Mouse (Mus musculus) hindbrain, embryonic 15.5 days (tissue): Measurements from ENCODE around the gene Gpatch11. TPM values are rescaled to one million over a fixed set of nuclear protein-coding genes. Genes with fewer than 3 reads are reported as not detected.
"Not testable (repeated sequence)": the region's sequence is repeated elsewhere in the genome, so short reads cannot be mapped to it uniquely, and the experiment has no call there.

Experiments used
- ATAC-seq: fragments of 200-750 bp; cut with Nextera tagmentation; 2 replicates; pipeline ENCODE4 v1.8.0; 2017; ENCODE audit warnings: low read depth, moderate number of reproducible peaks, moderate TSS enrichment; ENCODE audit not compliant: low FRiP score
- H3K27ac ChIP-seq: fragments of 300-500 bp; sonication (generic); replicated peaks from 2 replicates; pipeline ENCODE4 v1.5.1; 2015; ENCODE audit warnings: mild to moderate bottlenecking, inconsistent platforms
- H3K27me3 ChIP-seq: fragments of 300-500 bp; sonication (generic); 2 replicates; pipeline ENCODE4 v1.6.1; 2015; ENCODE audit warnings: control low read depth, inconsistent platforms
- H3K36me3 ChIP-seq: fragments of 300-500 bp; sonication (generic); 2 replicates; pipeline ENCODE4 v1.6.1; 2015; ENCODE audit warnings: control low read depth, inconsistent platforms
- H3K4me1 ChIP-seq: fragments of 300-500 bp; sonication (generic); replicated peaks from 2 replicates; pipeline ENCODE4 v1.6.1; 2015; ENCODE audit warnings: control low read depth, inconsistent platforms
- H3K4me2 ChIP-seq: fragments of 300-500 bp; sonication (generic); 2 replicates; pipeline ENCODE4 v1.6.1; 2015; ENCODE audit warnings: moderate library complexity, mild to moderate bottlenecking, inconsistent platforms
- H3K4me3 ChIP-seq: fragments of 300-500 bp; sonication (generic); 2 replicates; pipeline ENCODE4 v1.5.1; 2015; ENCODE audit warnings: mild to moderate bottlenecking, inconsistent platforms
- H3K9ac ChIP-seq: fragments of 300-500 bp; sonication (generic); 2 replicates; pipeline ENCODE4 v1.6.1; 2015; ENCODE audit warnings: inconsistent platforms
- H3K9me3 ChIP-seq: fragments of 300-500 bp; sonication (generic); 2 replicates; pipeline ENCODE4 v1.6.1; 2016; ENCODE audit warnings: control low read depth, inconsistent platforms
- WGBS: fragments of 180-500 bp; shearing (Covaris S2); methylation state at CpG from one replicate; pipeline ENCODE4 v1.1.7; 2015; 5-methylcytosine and 5-hydroxymethylcytosine counted together
- polyA plus RNA-seq: library from polyadenylated mRNA; unstranded; fragments of >200 nt; fragmentation: Nextera tagmentation; extraction: Ambion mirVana; gene quantifications from 2 replicates; pipeline ENCODE4 v1.2.1, GENCODE M21; 2015

Gene Gpatch11
- polyA plus RNA-seq = 50.8 and 57.9 TPM in 2 replicates

DNA sequence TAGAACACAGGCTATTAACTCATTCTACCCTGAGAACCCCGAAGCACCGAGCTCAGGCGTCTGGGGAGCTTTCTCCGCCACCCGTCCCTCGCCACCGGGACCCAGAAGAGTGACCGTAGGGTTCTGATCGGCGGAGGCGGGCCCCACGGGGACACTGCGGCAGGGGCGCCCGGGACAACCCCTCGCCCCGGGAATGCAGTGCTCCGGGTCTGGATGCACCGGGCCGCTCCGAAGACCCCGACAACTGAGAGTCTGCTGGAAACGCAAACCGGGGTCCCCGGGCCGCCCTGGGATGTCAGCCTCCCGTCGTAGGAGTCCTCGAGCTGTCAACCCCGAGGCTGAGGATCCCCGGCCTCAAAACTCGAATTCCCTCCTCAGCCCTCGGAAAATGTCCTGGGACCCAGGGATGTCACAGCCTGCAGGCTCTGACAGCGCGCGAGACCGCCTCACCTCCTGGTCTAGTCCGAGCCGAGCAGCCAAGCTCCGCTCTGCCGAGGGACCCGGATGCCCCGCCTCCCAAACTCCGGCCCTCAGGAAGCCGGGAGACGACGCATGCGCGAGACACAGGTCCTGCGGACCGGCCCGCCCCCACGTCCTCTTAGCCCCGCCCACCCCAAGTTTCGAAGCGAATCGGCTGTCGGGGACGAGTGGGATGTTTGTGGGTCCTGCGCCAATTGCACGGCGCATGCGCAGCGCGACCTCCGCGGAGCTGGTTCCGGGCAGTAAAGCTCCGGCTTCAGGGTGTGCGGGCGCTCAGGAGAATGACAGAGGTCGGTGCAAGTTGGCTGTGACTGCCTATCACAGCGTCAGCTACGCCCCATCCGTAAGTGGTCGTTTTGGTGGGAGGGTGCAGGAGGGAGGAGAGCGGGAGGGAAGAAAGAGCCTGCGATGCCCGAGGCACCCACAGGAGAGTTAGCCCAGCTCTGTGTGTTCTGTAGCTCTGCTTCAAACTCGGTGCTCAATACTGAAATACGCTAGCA lies at the start of gene Gpatch11, which contains the start of gene Heatr5b:
Gene Gpatch11, plus strand, starts transcription at position 712 of the 980 bp plus-strand sequence.
Gene Heatr5b, minus strand, starts transcription at position 509 of the 980 bp plus-strand sequence.
- WGBS = under 1% methylated on average over 81 of the region's 81 CpGs
- peak within 1 kb of the TSS; percentile 84 for H3K4me2 ChIP-seq
- peak within 1 kb of the TSS; percentile 91 for H3K9ac ChIP-seq
- ATAC-seq = peak; percentile 99
- peak within 1 kb of the TSS; percentile 95 for H3K4me3 ChIP-seq
- H3K27ac ChIP-seq = peak within 1 kb of the TSS; percentile 88
- no peaks in the 10 kb centered on the region for H3K9me3 ChIP-seq
- H3K27me3 ChIP-seq = no peaks in the 10 kb centered on the region
- H3K36me3 ChIP-seq = peaks cover 31% of the 10 kb centered on the region
- peaks cover 18% of the 10 kb centered on the region for H3K4me1 ChIP-seq

DNA sequence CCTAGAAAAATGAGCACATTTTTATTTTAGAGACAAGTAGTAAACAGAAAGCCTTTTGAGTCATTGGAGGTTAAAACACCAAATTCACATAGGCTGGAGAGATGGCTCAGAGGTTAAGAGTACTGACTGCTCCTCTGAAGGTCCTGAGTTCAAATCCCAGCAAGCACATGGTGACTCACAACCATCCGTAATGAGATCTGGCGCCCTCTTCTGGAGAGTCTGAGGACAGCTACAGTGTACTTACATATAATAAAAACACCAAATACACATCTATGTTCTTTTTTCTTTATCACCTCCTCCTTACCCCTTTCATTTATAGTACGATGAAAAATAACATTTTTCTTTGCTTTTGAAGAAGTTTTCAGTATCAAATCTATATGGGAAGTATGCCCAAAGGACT lies 47.1 kb upstream of the Gpatch11 start:
- not testable (repeated sequence) for H3K27ac ChIP-seq, H3K9me3 ChIP-seq, H3K4me2 ChIP-seq, ATAC-seq, H3K27me3 ChIP-seq, H3K9ac ChIP-seq, H3K4me3 ChIP-seq, H3K4me1 ChIP-seq
- H3K36me3 ChIP-seq = peaks cover 42% of the 10 kb centered on the region
- 76% methylated on average over 3 of the region's 3 CpGs for WGBS

DNA sequence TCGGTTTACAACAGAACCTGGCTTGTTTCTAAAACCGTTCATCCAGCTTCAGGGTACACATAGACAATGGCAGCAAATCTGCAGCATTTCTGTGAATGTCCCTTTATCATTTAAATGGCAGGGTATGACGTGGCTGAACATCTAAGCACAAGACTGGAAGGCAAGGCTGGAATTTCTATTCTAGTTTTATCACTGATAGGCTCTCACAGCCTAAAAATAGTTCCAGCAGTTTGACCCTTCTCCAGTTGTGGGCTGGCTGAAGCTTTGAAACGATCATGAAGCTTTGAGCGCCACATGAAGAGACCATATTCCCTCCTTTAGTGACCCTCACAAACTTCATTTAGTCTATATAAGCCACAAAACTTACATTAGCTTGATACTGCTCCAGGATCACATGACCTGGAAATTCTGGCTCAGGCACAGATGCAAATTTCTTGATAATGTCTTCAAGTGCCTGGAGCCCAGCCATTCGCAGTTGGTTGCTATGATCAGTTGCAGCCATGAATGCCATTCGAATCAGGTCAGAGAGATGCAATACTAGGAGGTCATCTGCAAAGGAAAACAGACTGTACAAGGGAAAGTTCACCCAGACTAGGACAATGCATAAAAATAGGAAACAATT lies 44.2 kb upstream of the Gpatch11 start:
- Histone ChIP-seq H3K27ac (no peak overlapping the region), H3K27me3 (no peaks in the 10 kb centered on the region), H3K4me3 (no peak overlapping the region), H3K9ac (no peak overlapping the region), H3K4me2 (no peak overlapping the region), H3K4me1 (no peaks in the 10 kb centered on the region), H3K9me3 (no peaks in the 10 kb centered on the region), H3K36me3 (peaks cover 52% of the 10 kb centered on the region)
- ATAC-seq = no peak
- WGBS = 73% methylated on average over 7 of the region's 7 CpGs

GRCm38 (mm10) chr17:78791690-78792070 lies 43.7 kb upstream of the Gpatch11 start:
- WGBS = 91% methylated on average over 3 of the region's 3 CpGs
- no peaks in the 10 kb centered on the region for H3K27me3 ChIP-seq
- H3K4me2 ChIP-seq = no peak overlapping the region
- H3K4me3 ChIP-seq = no peak overlapping the region
- H3K36me3 ChIP-seq = peaks cover 57% of the 10 kb centered on the region
- H3K9me3 ChIP-seq = no peaks in the 10 kb centered on the region
- ATAC-seq = no peak
- no peak overlapping the region for H3K9ac ChIP-seq
- no peak overlapping the region for H3K27ac ChIP-seq
- H3K4me1 ChIP-seq = no peaks in the 10 kb centered on the region

GRCm38 (mm10) chr17:78792122-78792521 lies 43.2 kb upstream of the Gpatch11 start:
- Histone ChIP-seq H3K4me3 (no peak overlapping the region), H3K27me3 (no peaks in the 10 kb centered on the region), H3K27ac (no peak overlapping the region), H3K9ac (no peak overlapping the region), H3K36me3 (peaks cover 62% of the 10 kb centered on the region), H3K4me1 (no peaks in the 10 kb centered on the region), H3K9me3 (no peaks in the 10 kb centered on the region), H3K4me2 (no peak overlapping the region)
- ATAC-seq = no peak
- 84% methylated on average over 3 of the region's 3 CpGs for WGBS

DNA sequence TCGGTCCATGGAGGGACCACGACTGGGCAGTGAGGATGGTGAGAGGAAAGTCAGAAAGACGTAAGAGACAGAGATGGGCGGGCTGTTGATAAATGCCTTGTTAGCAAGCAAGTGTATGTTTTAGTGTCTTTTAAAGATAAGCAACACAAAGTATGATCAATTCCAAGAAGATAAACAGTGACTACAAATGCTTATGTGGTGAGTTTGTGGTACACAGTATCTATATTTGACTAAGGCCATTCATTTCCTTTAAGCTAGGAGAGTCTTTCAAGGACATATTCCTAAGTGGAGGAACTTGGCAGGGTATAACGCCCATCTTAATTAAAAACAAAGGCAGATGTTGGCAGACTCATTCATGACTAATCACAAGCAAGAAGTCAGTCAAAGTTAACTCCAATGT lies 41.0 kb upstream of the Gpatch11 start:
- no peak for ATAC-seq
- Histone ChIP-seq H3K27me3 (no peaks in the 10 kb centered on the region), H3K4me3 (no peak overlapping the region), H3K9ac (no peak overlapping the region), H3K9me3 (no peaks in the 10 kb centered on the region), H3K4me2 (no peak overlapping the region), H3K36me3 (peaks cover 72% of the 10 kb centered on the region), H3K4me1 (no peaks in the 10 kb centered on the region), H3K27ac (no peak overlapping the region)
- 91% methylated on average over 5 of the region's 5 CpGs for WGBS

DNA sequence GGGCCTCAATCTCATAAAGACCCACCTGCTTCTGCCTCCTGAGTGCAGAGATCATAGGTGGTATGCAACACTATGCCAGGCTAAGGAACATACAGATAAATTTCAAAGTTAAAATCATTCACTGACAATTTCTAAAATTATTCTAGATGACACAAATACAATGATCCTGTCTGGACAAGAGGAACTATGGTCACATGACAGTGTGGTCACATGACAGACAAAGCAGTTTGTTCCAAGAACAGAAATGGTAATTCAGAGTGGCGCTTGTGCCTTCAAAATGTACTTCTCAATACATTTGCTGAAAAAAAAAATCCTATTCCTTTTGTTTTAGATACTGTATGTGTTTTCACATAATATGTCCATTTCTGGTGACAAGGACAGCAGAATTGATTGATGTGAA lies 38.1 kb upstream of the Gpatch11 start:
- Histone ChIP-seq H3K4me3 (no peak overlapping the region), H3K36me3 (peaks cover 74% of the 10 kb centered on the region), H3K9ac (no peak overlapping the region), H3K27me3 (no peaks in the 10 kb centered on the region), H3K27ac (no peak overlapping the region), H3K9me3 (no peaks in the 10 kb centered on the region), H3K4me2 (no peak overlapping the region), H3K4me1 (no peaks in the 10 kb centered on the region)
- 94% methylated on average over 1 of the region's 1 CpGs for WGBS
- no peak for ATAC-seq

GRCm38 (mm10) chr17:78809019-78809418 lies 26.3 kb upstream of the Gpatch11 start:
- Histone ChIP-seq H3K4me3 (no peak overlapping the region), H3K9me3 (no peaks in the 10 kb centered on the region), H3K9ac (no peak overlapping the region), H3K4me2 (no peak overlapping the region), H3K27me3 (no peaks in the 10 kb centered on the region), H3K4me1 (no peaks in the 10 kb centered on the region), H3K36me3 (peaks cover 44% of the 10 kb centered on the region), H3K27ac (no peak overlapping the region)
- ATAC-seq = no peak

- H3K27ac ChIP-seq = no peak overlapping the region
- no peak overlapping the region for H3K9ac ChIP-seq
- H3K4me3 ChIP-seq = no peak overlapping the region
- H3K4me2 ChIP-seq = no peak overlapping the region
- H3K9me3 ChIP-seq = no peaks in the 10 kb centered on the region
- H3K4me1 ChIP-seq = no peaks in the 10 kb centered on the region
- WGBS = 95% methylated on average over 3 of the region's 3 CpGs
- no peaks in the 10 kb centered on the region for H3K27me3 ChIP-seq
- ATAC-seq = no peak
- peaks cover 45% of the 10 kb centered on the region for H3K36me3 ChIP-seq
Measured at GRCm38 (mm10) chr17:78809582-78809981, 25.8 kb upstream of the Gpatch11 start.

DNA sequence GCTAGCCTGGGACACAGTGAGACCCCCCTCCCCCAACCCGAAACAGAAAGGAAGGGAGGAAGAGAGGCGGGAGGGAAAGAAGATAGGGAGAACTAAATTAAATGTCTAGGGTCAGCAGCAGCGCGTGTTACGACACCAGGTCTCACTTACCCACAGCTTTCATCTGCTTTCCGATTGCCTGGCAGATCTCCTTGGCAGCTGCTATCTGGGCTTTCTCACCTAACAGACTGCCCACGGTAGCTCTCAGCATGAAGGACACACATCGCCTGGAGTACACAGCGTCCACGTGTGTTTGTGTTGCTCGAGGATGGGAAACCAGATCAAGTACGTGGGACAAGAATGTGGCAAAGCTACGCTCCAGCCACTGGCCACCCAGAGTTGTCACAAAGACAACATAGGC lies 11.0 kb upstream of the Gpatch11 start:
- Histone ChIP-seq H3K36me3 (peaks cover 74% of the 10 kb centered on the region), H3K9ac (no peak overlapping the region), H3K27me3 (no peaks in the 10 kb centered on the region), H3K9me3 (no peaks in the 10 kb centered on the region), H3K27ac (no peak overlapping the region), H3K4me2 (no peak overlapping the region), H3K4me1 (no peaks in the 10 kb centered on the region), H3K4me3 (no peak overlapping the region)
- 94% methylated on average over 13 of the region's 13 CpGs for WGBS
- ATAC-seq = no peak

DNA sequence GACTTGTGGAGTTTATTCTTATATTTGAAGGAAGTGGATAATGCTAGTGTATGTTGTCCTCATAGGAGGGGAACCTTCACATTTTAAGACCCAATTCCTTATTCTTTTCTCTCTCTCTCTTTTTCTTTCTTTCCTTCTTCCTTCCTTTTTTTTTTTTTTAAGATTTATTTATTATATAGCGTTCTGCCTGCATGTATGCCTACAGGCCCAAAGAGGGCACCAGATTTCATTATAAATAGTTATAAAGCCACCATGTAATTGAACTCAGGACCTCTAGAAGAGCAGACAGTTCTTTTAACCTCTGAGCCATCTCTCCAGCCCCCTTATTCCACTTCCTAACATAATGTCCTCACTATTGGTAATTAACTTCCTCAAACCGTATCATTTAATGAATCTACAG lies 689 bp downstream of the Gpatch11 start:
- no peak for ATAC-seq
- Histone ChIP-seq H3K9me3 (no peaks in the 10 kb centered on the region), H3K4me3 (peak overlapping the region; percentile 95), H3K4me2 (peak overlapping the region; percentile 73), H3K36me3 (peaks cover 26% of the 10 kb centered on the region), H3K4me1 (peaks cover 18% of the 10 kb centered on the region), H3K27me3 (no peaks in the 10 kb centered on the region), H3K27ac (peak overlapping the region; percentile 88), H3K9ac (peak overlapping the region; percentile 39)
- WGBS = 21% methylated on average over 2 of the region's 2 CpGs

GRCm38 (mm10) chr17:78842271-78842928 lies 7.0 kb downstream of the Gpatch11 start:
- WGBS = 94% methylated on average over 7 of the region's 7 CpGs
- Histone ChIP-seq H3K9me3 (no peaks in the 10 kb centered on the region), H3K4me2 (no peak overlapping the region), H3K9ac (no peak overlapping the region), H3K36me3 (peaks cover 76% of the 10 kb centered on the region), H3K4me1 (no peaks in the 10 kb centered on the region), H3K27me3 (no peaks in the 10 kb centered on the region), H3K27ac (no peak overlapping the region), H3K4me3 (no peak overlapping the region)
- ATAC-seq = no peak
